Mouse (Mus musculus) brain, embryonic 14.5 days (tissue): ENCODE data around the gene Tmem52.
"Not testable (repeated sequence)": the region's sequence is repeated elsewhere in the genome, so short reads cannot be mapped to it uniquely, and the experiment has no call there.

Experiments used
- CTCF ChIP-seq: fragments of 200-500 bp; IDR thresholded peaks from 2 replicates; pipeline ENCODE4 v1.5.1; 2012; ENCODE audit warnings: inconsistent platforms, mild to moderate bottlenecking, moderate library complexity, borderline replicate concordance; ENCODE audit not compliant: insufficient read depth, insufficient read length; ENCODE audit errors: extremely low read depth
- POLR2A ChIP-seq: fragments of 200-500 bp; IDR thresholded peaks from 2 replicates; pipeline ENCODE4 v1.6.1; 2012; ENCODE audit warnings: mild to moderate bottlenecking, inconsistent platforms, borderline replicate concordance; ENCODE audit not compliant: poor library complexity, insufficient read depth, insufficient read length, severe bottlenecking; ENCODE audit errors: extremely low read depth

GRCm38 (mm10) chr4:155473796-155474195 lies 4.9 kb downstream of the Tmem52 start:
- TF ChIP-seq POLR2A, CTCF: not testable (repeated sequence)
